Mouse (Mus musculus) skeletal muscle tissue, postnatal 0 days (tissue): ENCODE measurements around the gene Spryd3. TPM values are rescaled to one million over a fixed set of nuclear protein-coding genes. Genes with fewer than 3 reads are reported as not detected.

Source experiments
- polyA plus RNA-seq: library from polyadenylated mRNA; unstranded; fragments of >200 nt; fragmentation: Nextera tagmentation; extraction: Ambion mirVana; gene quantifications from 2 replicates; pipeline ENCODE4 v1.2.1, GENCODE M21; 2015

Spryd3 gene
- 11.7 and 13.3 TPM in 2 replicates for polyA plus RNA-seq

DNA sequence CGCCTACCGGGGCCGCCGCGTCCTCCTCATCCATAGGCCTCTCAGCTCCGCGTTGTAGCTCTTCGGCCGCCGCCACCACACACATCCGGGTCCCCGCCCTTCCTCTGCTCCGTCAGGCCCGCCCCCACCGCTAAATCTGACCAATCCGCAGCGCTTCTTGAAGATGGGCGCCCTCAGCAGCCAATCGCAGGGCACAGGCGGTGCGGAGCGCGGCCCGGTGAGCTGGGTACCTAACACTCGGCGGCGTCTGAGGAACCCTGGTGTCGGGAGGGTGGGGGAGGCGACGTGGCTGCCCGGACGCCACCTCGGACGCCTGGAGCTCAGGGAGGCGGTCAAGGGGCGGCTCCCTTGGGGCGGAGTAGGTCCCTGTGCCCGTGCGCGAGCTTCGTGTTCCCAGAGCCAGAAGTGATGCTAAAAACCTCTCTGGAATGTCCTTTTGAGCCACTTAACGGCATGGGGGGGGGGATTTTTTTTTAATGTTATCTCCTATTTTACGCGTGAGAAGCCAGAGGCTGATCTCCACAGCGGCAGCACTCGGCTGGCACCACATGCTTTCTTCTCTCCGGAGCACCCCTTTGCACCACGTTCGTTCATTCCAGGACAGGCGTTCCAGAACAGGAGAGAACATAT is at the start of gene Spryd3:
Gene Spryd3 (minus strand): TSS at position 106 of the 630 bp plus-strand sequence.

DNA sequence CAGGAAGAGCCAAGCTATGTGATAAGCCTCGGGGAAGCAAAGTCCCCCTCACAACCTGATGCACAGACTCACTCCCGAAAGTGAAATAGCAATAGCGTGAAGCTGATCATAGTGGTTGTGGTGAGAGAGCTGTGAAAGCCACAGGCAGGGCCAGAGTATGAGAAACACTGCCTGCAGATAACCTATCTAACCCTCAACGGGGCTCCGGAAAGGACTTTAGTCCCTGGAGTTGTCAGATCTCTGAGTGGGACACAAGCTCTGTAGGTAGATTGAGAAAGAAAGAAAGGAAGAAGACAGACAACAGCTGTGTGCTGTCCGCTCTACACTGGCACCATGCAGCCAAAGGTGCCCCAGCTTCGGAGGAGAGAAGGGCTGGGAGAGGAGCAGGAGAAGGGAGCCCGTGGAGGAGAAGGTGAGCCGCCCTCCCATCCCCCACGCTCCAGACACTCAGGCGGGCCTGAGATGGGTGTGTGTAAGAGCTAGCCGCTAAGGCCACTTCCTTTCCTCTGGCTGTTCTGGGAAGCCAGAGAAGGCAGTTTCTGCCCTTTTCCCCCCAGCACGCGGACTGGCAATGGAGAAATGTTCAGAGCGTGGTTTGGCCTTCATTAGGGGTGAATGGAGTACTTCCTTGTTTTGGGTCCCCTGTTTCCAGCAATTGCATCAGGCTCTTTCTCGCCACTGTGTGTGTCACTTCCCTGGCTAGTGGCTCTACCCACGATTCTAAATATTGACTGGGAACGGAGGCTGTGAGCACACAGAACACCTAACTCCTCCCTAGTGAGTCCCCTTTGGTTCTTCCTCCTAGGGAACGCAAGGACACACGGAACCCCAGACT is 14.5 kb upstream of the Spryd3 start, which contains the start of gene Soat2:
Gene Soat2 (plus strand): TSS at position 226 of the 835 bp plus-strand sequence.

DNA sequence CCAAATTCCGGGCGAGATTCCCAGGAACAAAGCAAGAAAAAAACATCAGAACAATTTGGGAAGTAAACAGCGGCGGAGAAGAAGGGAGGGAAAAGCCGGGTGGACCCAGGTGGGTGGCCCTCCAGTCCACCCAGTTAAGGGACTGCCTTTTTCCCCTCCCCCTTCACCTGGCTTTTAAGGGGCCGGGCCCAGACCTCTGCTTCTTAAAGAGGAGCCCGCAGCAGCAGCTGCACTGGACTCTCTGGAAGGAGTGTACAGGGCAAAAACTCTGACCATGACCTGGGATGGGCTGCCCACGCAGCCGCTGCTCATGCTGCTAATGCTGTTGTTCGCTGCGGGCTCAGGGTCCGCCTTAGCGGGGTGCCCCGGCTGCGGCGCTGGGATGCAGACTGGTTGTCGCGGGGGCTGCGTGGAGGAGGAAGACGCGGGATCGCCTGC is 8.3 kb upstream of the Spryd3 start, which contains the start of gene Igfbp6:
Gene Igfbp6 (plus strand): TSS at position 89 of the 438 bp plus-strand sequence.

DNA sequence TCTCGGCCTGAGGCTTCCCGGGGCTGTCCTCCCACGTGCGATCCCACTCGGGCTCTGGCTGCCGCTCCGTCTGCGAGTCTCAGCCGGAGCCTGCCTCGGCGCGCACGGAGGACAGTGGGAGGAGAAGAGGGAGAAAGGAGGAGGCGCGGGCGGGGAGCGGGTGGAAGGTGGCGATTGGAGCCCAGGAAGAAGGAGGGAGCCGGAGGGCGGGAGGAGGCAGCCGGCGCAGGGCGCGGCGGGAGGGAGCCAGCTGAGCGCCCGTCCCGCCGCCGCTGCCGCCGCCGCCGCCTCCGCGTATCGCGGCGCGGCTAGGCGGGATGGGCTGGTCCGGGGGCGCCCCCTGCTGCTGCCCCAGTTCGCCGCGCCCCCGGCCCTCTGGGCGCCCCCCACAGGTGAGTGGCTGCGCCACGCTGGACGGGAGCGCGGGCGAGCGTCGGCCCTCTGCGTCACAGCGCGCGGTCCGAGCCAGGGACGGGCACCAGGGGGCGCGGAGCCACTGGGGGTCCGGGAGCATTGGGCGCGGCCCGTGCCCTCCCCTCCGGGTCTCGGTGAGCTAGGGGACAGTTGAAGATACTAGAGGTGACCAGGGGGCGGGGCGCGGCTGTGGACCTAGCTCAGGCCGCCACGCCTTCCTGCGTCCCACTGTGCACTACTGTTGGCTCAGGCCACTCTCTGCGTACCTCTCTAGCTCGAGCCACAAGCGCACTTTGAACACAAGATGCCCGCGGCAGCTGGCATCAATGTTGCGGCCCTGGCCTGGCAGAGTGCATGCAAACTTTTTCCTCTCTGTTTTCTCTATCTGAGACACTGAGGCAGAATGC is 35.7 kb downstream of the Spryd3 start, which contains the start of gene Tns2:
Gene Tns2 (plus strand): TSS at position 253 of the 821 bp plus-strand sequence.

DNA sequence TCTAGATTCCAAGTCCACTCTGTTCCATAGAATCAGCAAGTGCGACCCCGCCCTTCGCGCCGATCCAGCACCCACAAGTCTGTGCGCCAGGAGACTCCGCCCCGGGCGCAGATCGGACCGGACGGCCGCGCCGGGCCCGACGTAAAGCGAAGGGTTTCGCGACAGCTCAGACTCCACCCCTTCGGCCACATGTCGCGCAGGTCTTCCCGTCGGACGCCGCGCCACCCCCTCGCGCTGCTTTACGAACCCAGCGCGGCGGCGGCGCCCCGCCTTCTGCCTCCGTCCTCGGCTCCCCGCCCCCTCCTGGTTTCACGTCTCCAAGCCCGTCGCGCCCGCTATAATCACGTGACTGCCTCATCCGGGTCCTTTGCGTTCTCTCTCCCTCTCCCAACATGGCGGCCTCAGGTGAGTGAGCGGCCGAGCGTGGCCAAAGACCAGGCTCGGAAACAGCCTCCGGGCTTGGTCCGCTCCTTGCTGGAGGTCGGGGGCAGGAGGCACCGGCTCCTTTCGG is 62.4 kb downstream of the Spryd3 start, which contains the start of gene Eif4b:
Gene Eif4b (plus strand): TSS at position 215 of the 511 bp plus-strand sequence.

Other genes with a start within 250 kb of the Spryd3 start
- gene Krt76, start 243.3 kb downstream of the Spryd3 start, polyA plus RNA-seq, result not detected in 2 replicates
- 0.51 and 0.82 TPM in 2 replicates for gene Krt4, start 211.5 kb downstream of the Spryd3 start, polyA plus RNA-seq
- 2.4 TPM in 1 of 2 replicates, not detected in the other for gene Krt79, start 195.9 kb downstream of the Spryd3 start, polyA plus RNA-seq
- gene Krt78, start 181.9 kb downstream of the Spryd3 start, polyA plus RNA-seq, result 2.5 TPM in 1 of 2 replicates, not detected in the other
- gene Krt8, start 131.8 kb downstream of the Spryd3 start, polyA plus RNA-seq, result 9.9 and 10.8 TPM in 2 replicates
- 5.0 and 6.7 TPM in 2 replicates for gene Krt18, start 108.1 kb downstream of the Spryd3 start, polyA plus RNA-seq
- gene Eif4b, start 62.5 kb downstream of the Spryd3 start, polyA plus RNA-seq, result 49.4 and 56.1 TPM in 2 replicates
- 19.1 and 21.2 TPM in 2 replicates for gene Tns2, start 35.8 kb downstream of the Spryd3 start, polyA plus RNA-seq
- 60.7 and 79.8 TPM in 2 replicates for gene Igfbp6, start 8.1 kb upstream of the Spryd3 start, polyA plus RNA-seq
- 0.14 and 0.22 TPM in 2 replicates for gene Soat2, start 14.3 kb upstream of the Spryd3 start, polyA plus RNA-seq
- 25.8 and 26.2 TPM in 2 replicates for gene Zfp740, start 67.0 kb upstream of the Spryd3 start, polyA plus RNA-seq
- 37.1 and 53.2 TPM in 2 replicates for gene Csad, start 68.5 kb upstream of the Spryd3 start, polyA plus RNA-seq
- gene Itgb7, start 95.7 kb upstream of the Spryd3 start, polyA plus RNA-seq, result 1.8 and 2.2 TPM in 2 replicates
- 8.4 and 11.5 TPM in 2 replicates for gene Rarg, start 121.3 kb upstream of the Spryd3 start, polyA plus RNA-seq
- gene Gm9918, start 134.3 kb upstream of the Spryd3 start, polyA plus RNA-seq, result 0.06 TPM in 1 of 2 replicates, not detected in the other
- gene Mfsd5, start 143.2 kb upstream of the Spryd3 start, polyA plus RNA-seq, result 30.0 and 37.6 TPM in 2 replicates
- 2.5 and 3.5 TPM in 2 replicates for gene Espl1, start 160.0 kb upstream of the Spryd3 start, polyA plus RNA-seq
- 270 and 314 TPM in 2 replicates for gene Pfdn5, start 189.9 kb upstream of the Spryd3 start, polyA plus RNA-seq
- gene Myg1, start 195.5 kb upstream of the Spryd3 start, polyA plus RNA-seq, result 30.0 and 30.5 TPM in 2 replicates
- 11.4 and 14.4 TPM in 2 replicates for gene Aaas, start 214.5 kb upstream of the Spryd3 start, polyA plus RNA-seq
- 0.13 and 0.35 TPM in 2 replicates for gene Sp7, start 230.9 kb upstream of the Spryd3 start, polyA plus RNA-seq